Mouse (Mus musculus): ENCODE measurements around the gene Eps8l3. TPM values are rescaled to one million over a fixed set of nuclear protein-coding genes. Genes with fewer than 3 reads are reported as not detected.

The Eps8l3 gene
- polyA plus RNA-seq, 1 experiment = 0.05 TPM

DNA sequence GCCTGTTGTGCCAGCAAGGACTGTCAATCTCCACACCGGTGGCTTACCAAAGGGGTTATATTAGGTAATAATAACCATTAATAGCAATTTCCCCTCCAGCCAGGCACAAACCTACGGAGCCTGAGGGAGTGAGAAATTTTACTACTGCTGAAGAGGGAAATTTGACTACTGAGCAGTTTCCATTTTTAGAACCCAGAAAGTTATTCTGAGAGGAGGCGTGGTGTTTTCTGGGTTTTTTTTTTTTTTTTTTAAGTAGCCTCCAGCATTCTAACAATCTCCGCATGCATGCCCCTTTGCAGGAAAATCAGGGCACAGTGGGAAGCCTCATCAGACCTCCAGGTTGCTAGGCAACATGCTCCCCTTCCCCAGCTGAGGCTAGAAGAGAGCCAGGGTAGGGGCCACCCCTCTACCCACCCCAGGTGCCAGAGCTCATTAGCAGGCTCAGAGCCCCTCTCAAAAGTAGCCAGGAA, 43.1 kb upstream of the Eps8l3 start:
- WGBS = 53% methylated on average over 4 of the region's 4 CpGs
- Histone ChIP-seq H3K27me3 (ENCODE audit: control insufficient read depth, insufficient read depth, low read length) (no peaks in the 10 kb centered on the region), H3K4me3 (replicated peaks; ENCODE audit: insufficient read depth, low read depth, low read length) (no peak overlapping the region), H3K27ac (ENCODE audit: insufficient read depth, low read length) (no peak overlapping the region), H3K4me1 (ENCODE audit: control insufficient read depth, insufficient read depth, low read length) (0 out of 2 replicates have a peak, but pooled peaks cover 2% of the 10 kb centered on the region)
- DNase-seq = peak in 1 of 2 experiments; percentile 29
- TF ChIP-seq CTCF (IDR thresholded peaks at IDR 0.05; ENCODE audit: borderline replicate concordance, insufficient read depth, low read depth, low read length) (no peak), POLR2A (IDR thresholded peaks at IDR 0.05; ENCODE audit: borderline replicate concordance, insufficient read depth, low read length) (no peak)

DNA sequence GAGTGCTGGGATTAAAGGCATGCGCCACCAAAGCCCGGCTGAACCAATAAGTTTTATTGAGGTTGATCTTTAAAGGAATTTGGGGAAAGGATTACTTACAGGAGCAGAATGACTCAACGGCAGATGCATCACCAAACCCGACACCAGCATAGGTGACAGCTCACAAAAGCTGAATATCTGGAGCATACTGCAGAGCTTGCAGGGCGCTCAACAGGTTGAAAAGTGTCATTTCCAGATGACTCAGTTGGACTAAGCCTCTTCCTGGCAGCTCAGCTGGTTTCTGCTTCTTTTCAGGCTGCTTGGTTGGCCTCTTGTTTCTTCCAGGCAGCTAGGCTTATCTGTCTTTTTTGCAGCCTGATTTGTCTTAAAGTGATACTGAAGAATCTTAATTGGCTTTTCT, 41.7 kb upstream of the Eps8l3 start:
- Histone ChIP-seq H3K27me3 (ENCODE audit: control insufficient read depth, insufficient read depth, low read length) (no peaks in the 10 kb centered on the region), H3K4me3 (replicated peaks; ENCODE audit: insufficient read depth, low read depth, low read length) (no peak overlapping the region), H3K4me1 (ENCODE audit: control insufficient read depth, insufficient read depth, low read length) (0 out of 2 replicates have a peak, but pooled peaks cover 2% of the 10 kb centered on the region), H3K27ac (ENCODE audit: insufficient read depth, low read length) (no peak overlapping the region)
- TF ChIP-seq CTCF (IDR thresholded peaks at IDR 0.05; ENCODE audit: borderline replicate concordance, insufficient read depth, low read depth, low read length) = no peak
- no peak for TF ChIP-seq POLR2A (IDR thresholded peaks at IDR 0.05; ENCODE audit: borderline replicate concordance, insufficient read depth, low read length)
- 92% methylated on average over 5 of the region's 5 CpGs for WGBS
- no peak for DNase-seq

DNA sequence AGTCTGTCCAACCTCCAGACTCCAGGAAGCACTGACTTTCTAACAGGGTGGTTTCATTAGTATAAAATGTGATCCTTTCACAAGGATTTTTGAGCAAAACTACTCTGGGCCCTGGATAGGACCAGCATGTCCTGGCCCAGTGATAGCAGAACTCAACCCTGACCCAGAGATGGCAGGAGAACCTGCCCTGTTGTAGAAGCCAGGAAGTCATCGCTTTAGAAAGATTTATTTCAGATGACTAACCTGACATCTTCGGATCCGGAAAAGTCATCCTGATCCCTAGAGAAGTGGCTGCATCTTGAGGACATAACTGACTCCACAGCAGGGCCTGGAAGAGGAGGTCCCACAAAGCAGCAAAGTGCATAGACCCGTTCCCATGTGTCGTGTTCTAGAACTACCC, 37.2 kb upstream of the Eps8l3 start:
- no peak for DNase-seq
- Histone ChIP-seq H3K4me3 (replicated peaks; ENCODE audit: insufficient read depth, low read depth, low read length) (no peak overlapping the region), H3K4me1 (ENCODE audit: control insufficient read depth, insufficient read depth, low read length) (peaks cover 10% of the 10 kb centered on the region), H3K27me3 (ENCODE audit: control insufficient read depth, insufficient read depth, low read length) (no peaks in the 10 kb centered on the region), H3K27ac (ENCODE audit: insufficient read depth, low read length) (no peak overlapping the region)
- WGBS = 92% methylated on average over 5 of the region's 5 CpGs
- no peak for TF ChIP-seq POLR2A (IDR thresholded peaks at IDR 0.05; ENCODE audit: borderline replicate concordance, insufficient read depth, low read length)
- no peak for TF ChIP-seq CTCF (IDR thresholded peaks at IDR 0.05; ENCODE audit: borderline replicate concordance, insufficient read depth, low read depth, low read length)

DNA sequence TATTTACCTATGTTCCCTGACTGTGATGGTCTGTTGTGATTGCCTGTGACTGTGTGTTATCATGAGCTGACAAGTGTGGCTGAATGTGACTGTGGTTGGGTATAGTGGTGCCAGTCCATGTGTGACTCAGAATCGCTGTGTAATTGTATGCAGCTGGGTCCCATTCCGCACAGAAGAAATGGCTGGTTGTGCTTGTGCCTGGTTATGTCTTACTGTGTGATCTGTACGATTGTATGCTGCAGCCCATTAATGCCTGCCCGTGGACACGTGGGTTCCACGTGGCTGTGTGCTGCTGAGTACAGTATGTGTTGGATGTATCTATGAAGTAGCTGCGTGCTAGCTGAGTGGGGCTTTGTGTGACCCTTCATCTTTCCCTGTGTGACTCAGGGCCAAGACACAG, 36.2 kb upstream of the Eps8l3 start:
- WGBS = 92% methylated on average over 7 of the region's 7 CpGs
- no peak for DNase-seq
- H3K27ac ChIP-seq (ENCODE audit: insufficient read depth, low read length) = no peak overlapping the region

DNA sequence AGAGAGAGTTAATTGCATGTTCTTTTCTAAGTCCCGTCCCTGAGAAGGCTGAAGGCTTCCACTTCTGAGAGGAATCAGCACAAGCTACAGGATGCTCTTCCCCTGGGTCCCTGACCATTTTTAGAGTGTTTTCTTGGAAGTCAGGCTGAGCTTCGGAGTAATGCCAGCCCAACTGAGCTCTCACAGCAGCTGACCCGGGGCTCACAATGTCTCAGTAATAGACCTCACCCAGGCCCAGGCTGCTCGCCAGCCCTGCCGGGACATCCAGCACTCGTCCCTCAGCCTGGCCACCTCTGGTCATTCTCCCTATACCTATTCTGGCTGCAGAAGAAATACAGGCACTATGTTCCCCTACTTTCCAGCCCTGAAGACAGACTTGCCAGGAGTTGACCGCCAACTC, 35.7 kb upstream of the Eps8l3 start:
- Histone ChIP-seq H3K27me3 (ENCODE audit: control insufficient read depth, insufficient read depth, low read length) (no peaks in the 10 kb centered on the region), H3K4me1 (ENCODE audit: control insufficient read depth, insufficient read depth, low read length) (peaks cover 12% of the 10 kb centered on the region), H3K4me3 (replicated peaks; ENCODE audit: insufficient read depth, low read depth, low read length) (no peak overlapping the region), H3K27ac (ENCODE audit: insufficient read depth, low read length) (no peak overlapping the region)
- 55% methylated on average over 7 of the region's 7 CpGs for WGBS
- TF ChIP-seq POLR2A (IDR thresholded peaks at IDR 0.05; ENCODE audit: borderline replicate concordance, insufficient read depth, low read length) (no peak), CTCF (IDR thresholded peaks at IDR 0.05; ENCODE audit: borderline replicate concordance, insufficient read depth, low read depth, low read length) (no peak)
- peak in 1 of 2 experiments; percentile 32 for DNase-seq

More for the DNA sequence above, 36.2 kb upstream of the Eps8l3 start:
- Histone ChIP-seq H3K4me1 (ENCODE audit: control insufficient read depth, insufficient read depth, low read length) (peaks cover 12% of the 10 kb centered on the region), H3K4me3 (replicated peaks; ENCODE audit: insufficient read depth, low read depth, low read length) (no peak overlapping the region), H3K27me3 (ENCODE audit: control insufficient read depth, insufficient read depth, low read length) (no peaks in the 10 kb centered on the region)
- no peak for TF ChIP-seq POLR2A (IDR thresholded peaks at IDR 0.05; ENCODE audit: borderline replicate concordance, insufficient read depth, low read length)
- no peak for TF ChIP-seq CTCF (IDR thresholded peaks at IDR 0.05; ENCODE audit: borderline replicate concordance, insufficient read depth, low read depth, low read length)

DNA sequence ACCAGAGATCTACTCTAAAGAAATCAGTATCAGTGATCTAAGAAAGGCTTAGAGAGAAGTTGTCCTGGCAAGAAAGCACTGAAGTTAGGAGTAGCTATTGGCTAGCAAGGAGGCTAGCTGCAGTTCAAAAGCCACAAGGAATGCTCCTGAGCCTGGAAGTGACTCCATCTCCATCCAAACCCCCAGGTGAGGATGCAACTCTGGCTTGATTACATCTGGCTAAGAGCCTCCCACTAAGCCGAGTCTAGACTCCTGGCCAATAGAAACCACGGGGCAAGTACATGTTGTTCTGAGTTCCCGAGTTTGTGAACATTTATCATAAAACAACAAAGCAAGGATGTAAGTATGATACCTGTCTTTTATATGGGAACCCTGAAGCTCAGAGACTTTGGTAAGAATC, 33.6 kb upstream of the Eps8l3 start:
- Histone ChIP-seq H3K27ac (ENCODE audit: insufficient read depth, low read length) (no peak overlapping the region), H3K4me1 (ENCODE audit: control insufficient read depth, insufficient read depth, low read length) (peaks cover 12% of the 10 kb centered on the region), H3K4me3 (replicated peaks; ENCODE audit: insufficient read depth, low read depth, low read length) (no peak overlapping the region), H3K27me3 (ENCODE audit: control insufficient read depth, insufficient read depth, low read length) (no peaks in the 10 kb centered on the region)
- no peak for DNase-seq
- WGBS = 93% methylated on average over 3 of the region's 3 CpGs
- TF ChIP-seq POLR2A (IDR thresholded peaks at IDR 0.05; ENCODE audit: borderline replicate concordance, insufficient read depth, low read length) = no peak
- no peak for TF ChIP-seq CTCF (IDR thresholded peaks at IDR 0.05; ENCODE audit: borderline replicate concordance, insufficient read depth, low read depth, low read length)

DNA sequence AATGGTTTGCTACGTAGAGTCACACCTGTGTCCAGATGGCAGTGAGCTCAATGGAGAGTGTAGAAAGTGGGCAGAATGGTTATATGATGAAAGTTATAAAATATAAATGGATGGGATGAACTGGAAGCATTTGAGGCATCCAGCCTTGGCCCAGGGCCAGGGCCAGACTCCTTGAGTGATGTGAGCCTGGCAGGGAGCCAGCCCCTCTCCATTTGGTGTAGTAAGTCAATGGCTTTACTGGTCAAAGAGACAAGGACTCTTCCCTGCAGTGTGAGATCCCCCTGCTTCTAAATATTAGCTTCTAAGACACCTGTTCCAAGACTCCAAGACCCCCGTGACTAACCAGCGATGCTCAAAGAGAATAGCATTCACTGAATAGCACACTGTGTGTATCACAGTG, 33.0 kb upstream of the Eps8l3 start:
- peak; percentile 53 to 62 for DNase-seq
- 40% methylated on average over 3 of the region's 3 CpGs for WGBS

DNA sequence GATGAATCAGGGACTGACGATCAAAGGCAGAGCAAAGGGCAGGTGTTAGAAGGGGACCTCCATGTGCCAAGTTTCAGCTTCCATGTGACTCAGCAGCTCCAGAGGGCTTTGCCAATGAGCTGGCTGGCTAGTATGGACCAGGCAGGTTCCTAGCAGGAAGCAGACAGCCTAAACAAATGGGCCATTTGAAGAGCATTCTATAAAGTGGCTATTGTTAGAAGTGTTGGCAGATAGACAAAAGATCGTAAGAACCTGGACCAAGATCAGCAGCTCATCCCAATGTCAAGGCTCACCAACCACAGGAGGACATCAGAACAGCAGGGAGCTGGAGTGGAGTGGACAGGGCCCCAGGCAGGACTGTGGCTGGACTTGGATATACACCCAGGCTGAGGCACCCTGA, 32.5 kb upstream of the Eps8l3 start:
- Histone ChIP-seq H3K4me1 (ENCODE audit: control insufficient read depth, insufficient read depth, low read length) (peaks cover 12% of the 10 kb centered on the region), H3K27ac (ENCODE audit: insufficient read depth, low read length) (no peak overlapping the region), H3K4me3 (replicated peaks; ENCODE audit: insufficient read depth, low read depth, low read length) (no peak overlapping the region), H3K27me3 (ENCODE audit: control insufficient read depth, insufficient read depth, low read length) (no peaks in the 10 kb centered on the region)
- 2% methylated on average over 2 of the region's 2 CpGs for WGBS
- DNase-seq = peak; percentile 57 to 84
- TF ChIP-seq POLR2A (IDR thresholded peaks at IDR 0.05; ENCODE audit: borderline replicate concordance, insufficient read depth, low read length) (no peak), CTCF (IDR thresholded peaks at IDR 0.05; ENCODE audit: borderline replicate concordance, insufficient read depth, low read depth, low read length) (no peak)

More for the DNA sequence above, 33.0 kb upstream of the Eps8l3 start:
- H3K27me3 ChIP-seq (ENCODE audit: control insufficient read depth, insufficient read depth, low read length) = no peaks in the 10 kb centered on the region
- no peak for TF ChIP-seq POLR2A (IDR thresholded peaks at IDR 0.05; ENCODE audit: borderline replicate concordance, insufficient read depth, low read length)
- TF ChIP-seq CTCF (IDR thresholded peaks at IDR 0.05; ENCODE audit: borderline replicate concordance, insufficient read depth, low read depth, low read length) = no peak
- H3K4me1 ChIP-seq (ENCODE audit: control insufficient read depth, insufficient read depth, low read length) = peaks cover 12% of the 10 kb centered on the region
- no peak overlapping the region for H3K27ac ChIP-seq (ENCODE audit: insufficient read depth, low read length)
- no peak overlapping the region for H3K4me3 ChIP-seq (replicated peaks; ENCODE audit: insufficient read depth, low read depth, low read length)

Measured in cerebellum, adult 2 months (tissue).